Mouse (Mus musculus): ENCODE results near the gene Lrrtm4. TPM values are rescaled to one million over a fixed set of nuclear protein-coding genes. Genes with fewer than 3 reads are reported as not detected.

Gene Lrrtm4
- polyA plus RNA-seq, 1 experiment: 0.83 TPM

DNA sequence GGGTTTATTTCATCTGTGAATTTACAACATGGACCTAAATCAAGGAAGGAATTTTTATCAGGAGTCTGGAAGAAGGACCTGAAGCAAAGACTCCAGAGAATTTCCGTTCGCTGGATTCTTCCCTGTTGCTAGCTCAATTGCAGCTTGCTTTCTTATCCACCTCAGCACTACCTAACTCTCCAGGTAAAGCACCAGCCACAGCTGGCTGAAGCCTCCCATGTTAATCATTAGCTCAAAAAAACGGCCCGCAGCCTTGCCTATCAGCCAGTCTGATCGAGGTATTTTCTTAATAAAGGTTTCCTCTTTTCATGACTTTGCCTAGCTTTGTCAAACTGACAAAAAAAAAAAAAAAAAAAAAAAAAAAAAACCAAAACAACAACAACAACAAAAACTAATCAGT, 805.1 kb downstream of the Lrrtm4 start:
- no peak overlapping the region for H3K4me3 ChIP-seq (ENCODE audit: insufficient read depth, low read length)
- H3K27ac ChIP-seq (ENCODE audit: insufficient read depth, low read length): no peak overlapping the region
- TF ChIP-seq CTCF (IDR thresholded peaks at IDR 0.05; ENCODE audit: borderline replicate concordance, insufficient read depth, low read length) (no peak), POLR2A (IDR thresholded peaks at IDR 0.05; ENCODE audit: low read depth, low read length) (no peak)
- no peaks in the 10 kb centered on the region for H3K4me1 ChIP-seq (ENCODE audit: control insufficient read depth, insufficient read depth, low read length)

DNA sequence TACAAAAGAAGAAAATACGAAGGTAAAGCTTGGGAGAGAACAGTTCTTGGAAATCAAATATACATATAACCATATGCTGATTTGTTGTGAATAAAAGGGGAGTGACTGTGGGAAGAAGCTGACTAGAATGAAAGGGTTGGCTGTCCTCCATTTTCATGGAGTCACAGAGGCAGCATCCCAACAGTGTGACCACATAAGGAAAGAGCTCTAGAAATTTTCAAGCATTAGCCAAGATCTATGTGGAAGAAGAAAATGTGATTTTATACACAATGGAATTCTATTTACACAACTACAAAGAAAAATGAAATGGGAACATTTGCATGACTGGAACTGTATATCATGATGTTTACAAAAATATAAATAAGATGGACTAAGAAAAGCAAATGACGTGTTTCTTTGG, 821.1 kb downstream of the Lrrtm4 start:
- Histone ChIP-seq H3K4me1 (ENCODE audit: control insufficient read depth, insufficient read depth, low read length) (no peaks in the 10 kb centered on the region), H3K27ac (ENCODE audit: insufficient read depth, low read length) (no peak overlapping the region), H3K4me3 (ENCODE audit: insufficient read depth, low read length) (no peak overlapping the region)
- TF ChIP-seq POLR2A (IDR thresholded peaks at IDR 0.05; ENCODE audit: low read depth, low read length) (no peak), CTCF (IDR thresholded peaks at IDR 0.05; ENCODE audit: borderline replicate concordance, insufficient read depth, low read length) (no peak)

DNA sequence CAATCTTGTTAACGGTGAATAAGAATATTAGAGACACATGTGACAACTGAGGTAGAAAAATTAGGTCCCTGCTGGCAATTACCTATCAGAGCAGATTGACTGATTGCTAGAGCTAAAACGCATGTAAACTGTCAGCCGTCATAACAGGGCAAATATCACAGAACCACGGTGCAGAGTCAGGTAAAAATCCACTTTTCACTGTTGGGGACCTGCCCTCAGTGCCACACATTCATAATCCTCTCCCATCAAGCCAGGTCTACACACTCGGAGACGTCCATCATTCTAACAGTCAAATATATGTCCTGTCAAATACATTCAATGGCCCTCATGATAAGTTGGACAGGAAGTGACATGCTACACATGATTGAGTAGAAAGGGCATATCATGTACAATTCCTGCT, 826.6 kb downstream of the Lrrtm4 start:
- no peak overlapping the region for H3K27ac ChIP-seq (ENCODE audit: insufficient read depth, low read length)
- H3K4me1 ChIP-seq (ENCODE audit: control insufficient read depth, insufficient read depth, low read length): no peaks in the 10 kb centered on the region
- no peak overlapping the region for H3K4me3 ChIP-seq (ENCODE audit: insufficient read depth, low read length)
- TF ChIP-seq POLR2A (IDR thresholded peaks at IDR 0.05; ENCODE audit: low read depth, low read length) (no peak), CTCF (IDR thresholded peaks at IDR 0.05; ENCODE audit: borderline replicate concordance, insufficient read depth, low read length) (no peak)

GRCm38 (mm10) chr6:80856910-80857543, 838.4 kb downstream of the Lrrtm4 start:
- Histone ChIP-seq H3K4me1 (ENCODE audit: control insufficient read depth, insufficient read depth, low read length) (no peaks in the 10 kb centered on the region), H3K27ac (ENCODE audit: insufficient read depth, low read length) (no peak overlapping the region), H3K4me3 (ENCODE audit: insufficient read depth, low read length) (no peak overlapping the region)
- TF ChIP-seq POLR2A (IDR thresholded peaks at IDR 0.05; ENCODE audit: low read depth, low read length): no peak
- no peak for TF ChIP-seq CTCF (IDR thresholded peaks at IDR 0.05; ENCODE audit: borderline replicate concordance, insufficient read depth, low read length)

Other genes with a start within 250 kb of the Lrrtm4 start
- gene Gm20594, start 201.0 kb upstream of the Lrrtm4 start, polyA plus RNA-seq (2011; ENCODE audit: insufficient read length, low read depth, missing spikeins): 1.2 and 2.2 TPM in 2 replicates

All from embryonic fibroblast, embryonic 13.5 days (primary cell).